Mouse (Mus musculus): ENCODE measurements around the gene Tmppe.
A peak's percentile ranks its signal among the peaks of the same experiment; 100 is the strongest.

Tmppe gene

GRCm38 (mm10) chr9:114442893-114443292 is 42.0 kb downstream of the Tmppe start:
- peak; percentile 30 for DNase-seq (ENCODE audit: low read depth, low spot score)

- no peak for DNase-seq (ENCODE audit: low read depth, low spot score)
Measured at GRCm38 (mm10) chr9:114443351-114443750, 42.4 kb downstream of the Tmppe start.

GRCm38 (mm10) chr9:114446887-114447286 is 46.0 kb downstream of the Tmppe start:
- DNase-seq (ENCODE audit: low read depth, low spot score), result no peak

GRCm38 (mm10) chr9:114448700-114449099 is 47.8 kb downstream of the Tmppe start:
- peak; percentile 69 for DNase-seq (ENCODE audit: low read depth, low spot score)

GRCm38 (mm10) chr9:114449120-114449754 is 48.3 kb downstream of the Tmppe start:
- no peak for DNase-seq (ENCODE audit: low read depth, low spot score)

- no peak for DNase-seq (ENCODE audit: low read depth, low spot score)
Measured at GRCm38 (mm10) chr9:114451615-114452014, 50.7 kb downstream of the Tmppe start.

GRCm38 (mm10) chr9:114452418-114452817 is 51.5 kb downstream of the Tmppe start:
- no peak for DNase-seq (ENCODE audit: low read depth, low spot score)

- DNase-seq (ENCODE audit: low read depth, low spot score), result no peak
Measured at GRCm38 (mm10) chr9:114455420-114455819, 54.5 kb downstream of the Tmppe start.

Data from R1 (cell line).